Mouse (Mus musculus) urinary bladder, adult 18-20 months (tissue): ENCODE measurements around the gene Ctnna2.

Source experiments
- DNase-seq, 2 experiments: peaks; one replicate each; pipeline ENCODE4 v3.0.0; 2022; ENCODE audit warnings: low spot score in 2 of 2, mixed read lengths in 2 of 2

The Ctnna2 gene

GRCm38 (mm10) chr6:77425746-77426145, 553.8 kb downstream of the Ctnna2 start:
- no peak for DNase-seq

- DNase-seq: no peak
Measured at GRCm38 (mm10) chr6:77424826-77425225, 554.7 kb downstream of the Ctnna2 start.

GRCm38 (mm10) chr6:77421564-77422139, 557.8 kb downstream of the Ctnna2 start:
- DNase-seq: no peak

GRCm38 (mm10) chr6:77416999-77417398, 562.5 kb downstream of the Ctnna2 start:
- no peak for DNase-seq

GRCm38 (mm10) chr6:77413530-77413929, 566.0 kb downstream of the Ctnna2 start:
- no peak for DNase-seq

- no peak for DNase-seq
Measured at GRCm38 (mm10) chr6:77408481-77408880, 571.0 kb downstream of the Ctnna2 start.

GRCm38 (mm10) chr6:77400751-77401150, 578.7 kb downstream of the Ctnna2 start:
- DNase-seq: no peak

GRCm38 (mm10) chr6:77391663-77392062, 587.8 kb downstream of the Ctnna2 start:
- DNase-seq: no peak

- DNase-seq: no peak
Measured at GRCm38 (mm10) chr6:77381309-77381708, 598.2 kb downstream of the Ctnna2 start.

GRCm38 (mm10) chr6:77373132-77373531, 606.4 kb downstream of the Ctnna2 start:
- no peak for DNase-seq

- no peak for DNase-seq
Measured at GRCm38 (mm10) chr6:77371147-77371546, 608.4 kb downstream of the Ctnna2 start.

- no peak for DNase-seq
Measured at GRCm38 (mm10) chr6:77358471-77358837, 621.0 kb downstream of the Ctnna2 start.

- DNase-seq: no peak
Measured at GRCm38 (mm10) chr6:77357748-77358470, 621.6 kb downstream of the Ctnna2 start.

GRCm38 (mm10) chr6:77354826-77355225, 624.7 kb downstream of the Ctnna2 start:
- no peak for DNase-seq

GRCm38 (mm10) chr6:77343781-77344180, 635.7 kb downstream of the Ctnna2 start:
- no peak for DNase-seq

GRCm38 (mm10) chr6:77335537-77335936, 644.0 kb downstream of the Ctnna2 start:
- DNase-seq: no peak

- DNase-seq: no peak
Measured at GRCm38 (mm10) chr6:77324748-77325147, 654.8 kb downstream of the Ctnna2 start.

- DNase-seq: no peak
Measured at GRCm38 (mm10) chr6:77324327-77324726, 655.2 kb downstream of the Ctnna2 start.

- DNase-seq: no peak
Measured at GRCm38 (mm10) chr6:77306796-77307195, 672.7 kb downstream of the Ctnna2 start.

- DNase-seq: no peak
Measured at GRCm38 (mm10) chr6:77301305-77301704, 678.2 kb downstream of the Ctnna2 start.

- DNase-seq: no peak
Measured at GRCm38 (mm10) chr6:77291415-77291814, 688.1 kb downstream of the Ctnna2 start.

GRCm38 (mm10) chr6:77288402-77288801, 691.1 kb downstream of the Ctnna2 start:
- DNase-seq: no peak

GRCm38 (mm10) chr6:77286317-77286716, 693.2 kb downstream of the Ctnna2 start:
- no peak for DNase-seq

- no peak for DNase-seq
Measured at GRCm38 (mm10) chr6:77278794-77279193, 700.7 kb downstream of the Ctnna2 start.
